Mouse (Mus musculus): Measurements from ENCODE around the gene Psmb11. TPM values are rescaled to one million over a fixed set of nuclear protein-coding genes. Genes with fewer than 3 reads are reported as not detected.
"Not testable (repeated sequence)": the region's sequence is repeated elsewhere in the genome, so short reads cannot be mapped to it uniquely, and the experiment has no call there.

Psmb11 gene
- total RNA-seq, 2 experiments from 2014 or later = 0.27 to 0.30 TPM

- intact Hi-C loops (cut with DNase I) = no loop called here
- DNase-seq (ENCODE audit: low spot score in 2 of 2) = no peak
Observed at GRCm38 (mm10) chr14:54601601-54602000, 19.6 kb upstream of the Psmb11 start.

- intact Hi-C loops (cut with DNase I) = no loop called here
- DNase-seq (ENCODE audit: low spot score in 2 of 2) = no peak
Observed at GRCm38 (mm10) chr14:54602613-54603012, 18.6 kb upstream of the Psmb11 start.

GRCm38 (mm10) chr14:54603038-54603654 lies 18.1 kb upstream of the Psmb11 start:
- intact Hi-C loops (cut with DNase I) = no loop called here
- peak; percentile 94 to 95 for DNase-seq (ENCODE audit: low spot score in 2 of 2)

- intact Hi-C loops (cut with DNase I) = no loop called here
- DNase-seq (ENCODE audit: low spot score in 2 of 2) = no peak
Observed at GRCm38 (mm10) chr14:54603686-54604085, 17.5 kb upstream of the Psmb11 start.

- DNase-seq (ENCODE audit: low spot score in 2 of 2) = peak; percentile 67 to 68
- intact Hi-C loops (cut with DNase I) = loop anchor here (5.0 kb wide), 1 partner anchor 36 kb away; the partner anchor contains the start of genes Cdh24 and Gm17606
Observed at GRCm38 (mm10) chr14:54605752-54606321, 15.4 kb upstream of the Psmb11 start, which contains the start of gene 4931414P19Rik. Gene 4931414P19Rik (minus strand): TSS chr14:54605993.

- intact Hi-C loops (cut with DNase I) = loop anchor here (5.0 kb wide), 1 partner anchor 35 kb away; the partner anchor contains the start of genes Cdh24 and Gm17606
- DNase-seq (ENCODE audit: low spot score in 2 of 2) = no peak
Observed at GRCm38 (mm10) chr14:54607226-54607625, 14.0 kb upstream of the Psmb11 start.

- intact Hi-C loops (cut with DNase I) = loop anchor here (5.0 kb wide), 1 partner anchor 33 kb away; the partner anchor contains the start of genes Cdh24 and Gm17606
- DNase-seq (ENCODE audit: low spot score in 2 of 2) = no peak
Observed at GRCm38 (mm10) chr14:54609245-54609644, 12.0 kb upstream of the Psmb11 start.

- intact Hi-C loops (cut with DNase I) = loop anchor here (5.0 kb wide), 1 partner anchor 32 kb away; the partner anchor contains the start of genes Cdh24 and Gm17606
- DNase-seq (ENCODE audit: low spot score in 2 of 2) = no peak
Observed at GRCm38 (mm10) chr14:54609962-54610361, 11.3 kb upstream of the Psmb11 start.

GRCm38 (mm10) chr14:54610648-54611047 lies 10.6 kb upstream of the Psmb11 start:
- peak; percentile 33 to 65 for DNase-seq (ENCODE audit: low spot score in 2 of 2)
- intact Hi-C loops (cut with DNase I) = no loop called here

- DNase-seq (ENCODE audit: low spot score in 2 of 2); intact Hi-C loops (cut with DNase I): not testable (repeated sequence)
Observed at GRCm38 (mm10) chr14:54614130-54614529, 7.1 kb upstream of the Psmb11 start.

- intact Hi-C loops (cut with DNase I) = no loop called here
- no peak for DNase-seq (ENCODE audit: low spot score in 2 of 2)
Observed at GRCm38 (mm10) chr14:54616226-54616825, 4.9 kb upstream of the Psmb11 start.

- intact Hi-C loops (cut with DNase I) = no loop called here
Observed at GRCm38 (mm10) chr14:54617152-54617896, 3.9 kb upstream of the Psmb11 start.

GRCm38 (mm10) chr14:54617897-54618365 lies 3.3 kb upstream of the Psmb11 start, which contains the start of gene Psmb5:
Gene Psmb5 (minus strand): TSS chr14:54618022.
- intact Hi-C loops (cut with DNase I) = no loop called here
- DNase-seq (ENCODE audit: low spot score in 2 of 2) = peak; percentile 89 to 91

More at GRCm38 (mm10) chr14:54617152-54617896, 3.9 kb upstream of the Psmb11 start:
- DNase-seq (ENCODE audit: low spot score in 2 of 2) = no peak

- intact Hi-C loops (cut with DNase I) = loop anchor here (5.0 kb wide), 1 partner anchor 56 kb away; no protein-coding TSS in a partner anchor
Observed at GRCm38 (mm10) chr14:54623334-54623733, 2.1 kb downstream of the Psmb11 start.

GRCm38 (mm10) chr14:54624976-54625375 lies 3.7 kb downstream of the Psmb11 start:
- DNase-seq (ENCODE audit: low spot score in 2 of 2) = no peak
- intact Hi-C loops (cut with DNase I) = loop anchor here (5.0 kb wide), 1 partner anchor 58 kb away; no protein-coding TSS in a partner anchor

More at GRCm38 (mm10) chr14:54623334-54623733, 2.1 kb downstream of the Psmb11 start:
- DNase-seq (ENCODE audit: low spot score in 2 of 2) = no peak

GRCm38 (mm10) chr14:54628103-54628502 lies 6.9 kb downstream of the Psmb11 start:
- intact Hi-C loops (cut with DNase I) = no loop called here
- no peak for DNase-seq (ENCODE audit: low spot score in 2 of 2)

- intact Hi-C loops (cut with DNase I) = no loop called here
- DNase-seq (ENCODE audit: low spot score in 2 of 2) = no peak
Observed at GRCm38 (mm10) chr14:54629797-54630196, 8.6 kb downstream of the Psmb11 start.

GRCm38 (mm10) chr14:54630583-54631239 lies 9.5 kb downstream of the Psmb11 start:
- no peak for DNase-seq (ENCODE audit: low spot score in 2 of 2)
- intact Hi-C loops (cut with DNase I) = no loop called here

GRCm38 (mm10) chr14:54631240-54631599 lies 10.0 kb downstream of the Psmb11 start:
- intact Hi-C loops (cut with DNase I) = no loop called here
- no peak for DNase-seq (ENCODE audit: low spot score in 2 of 2)
